Mouse (Mus musculus): ENCODE results near the gene Wdr78. TPM values are rescaled to one million over a fixed set of nuclear protein-coding genes. Genes with fewer than 3 reads are reported as not detected.

The Wdr78 gene
- polyA plus RNA-seq (2021; fragmentation: Nextera tagmentation): 2.3 and 3.6 TPM in 2 replicates
- long read RNA-seq, experiment 1, partial matches to known transcripts: 1 of 3 reads
- long read RNA-seq, experiment 1, other reads (novel, unspliced or antisense): 2 of 3 reads
- long read RNA-seq, experiment 2, full-length matches to known transcripts: 4 of 22 reads
- long read RNA-seq, experiment 2, partial matches to known transcripts: 4 of 22 reads
- long read RNA-seq, experiment 2, other reads (novel, unspliced or antisense): 14 of 22 reads

DNA sequence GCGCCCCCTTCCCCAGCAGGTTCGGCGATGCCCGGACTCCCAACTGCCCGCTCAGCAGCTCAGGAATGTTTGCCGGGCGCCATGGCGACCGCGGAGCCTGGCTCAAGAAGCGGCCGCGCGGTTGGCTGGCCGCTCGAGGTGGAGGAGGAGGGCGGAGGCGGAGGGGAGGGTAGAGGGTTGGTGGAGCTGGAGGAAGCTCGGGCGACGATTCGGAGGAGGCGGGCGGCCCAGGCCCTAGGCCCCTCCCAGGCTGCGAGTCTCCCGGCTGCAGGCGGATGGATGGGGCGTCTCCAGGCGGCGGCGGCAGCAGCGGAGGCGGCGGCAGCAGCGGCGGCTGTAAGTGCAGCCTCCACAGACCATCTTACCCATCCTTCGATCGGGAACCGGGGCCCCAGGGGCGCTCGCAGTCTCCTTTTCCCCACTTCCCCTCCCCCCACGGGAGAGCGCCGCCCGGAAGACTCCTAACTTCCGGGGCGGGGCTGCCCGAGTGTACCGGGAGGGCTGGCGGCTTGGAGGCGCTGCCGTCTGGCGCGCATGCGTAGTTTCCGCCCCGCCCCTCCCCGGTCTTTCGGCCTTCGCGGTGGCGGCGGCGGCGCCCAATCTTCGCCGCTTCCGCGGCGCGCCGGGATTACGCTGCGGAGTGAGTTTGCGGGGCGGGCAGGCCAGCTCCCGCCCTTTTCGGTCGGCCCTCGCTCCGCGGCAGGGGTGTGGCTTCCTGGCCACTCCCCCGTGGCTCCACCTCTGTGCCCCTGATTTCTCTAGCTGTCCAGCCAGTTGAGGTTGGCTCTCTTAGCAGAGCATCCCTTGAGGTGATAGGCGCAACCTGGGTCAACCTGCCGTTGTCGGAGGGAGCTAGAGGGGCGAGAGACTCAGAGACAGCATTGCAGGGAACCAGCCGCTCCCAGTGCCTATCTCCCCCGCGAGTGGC lies at the start of gene Wdr78, which contains the start of gene Mier1:
Gene Wdr78 (minus strand): TSS at position 372 of the 928 bp plus-strand sequence.
Gene Mier1 (plus strand): TSS at position 207 of the 928 bp plus-strand sequence.

DNA sequence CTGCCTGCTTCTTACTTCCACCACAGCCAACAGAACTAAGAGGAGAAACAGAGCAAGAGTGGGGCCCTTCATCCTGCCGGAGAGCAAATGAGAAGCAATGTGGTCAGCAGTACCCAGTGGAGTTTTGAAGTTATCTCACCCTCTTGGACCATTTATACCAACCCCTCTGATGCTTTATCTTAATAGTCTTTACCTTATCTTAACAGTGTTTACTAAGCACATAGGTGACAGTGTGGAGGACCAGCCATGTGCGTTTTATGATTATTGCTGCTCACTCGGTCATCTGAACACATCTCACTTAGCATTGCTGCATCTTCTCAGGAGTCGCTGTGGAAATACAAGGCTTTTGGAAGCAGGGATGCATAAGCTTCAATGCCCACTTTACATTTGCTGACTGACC lies 87.7 kb downstream of the Wdr78 start, which contains the start of gene Insl5:
Gene Insl5 (minus strand): TSS at position 222 of the 400 bp plus-strand sequence.

Other genes starting within 250 kb of the Wdr78 start
- gene Tctex1d1, start 135.9 kb downstream of the Wdr78 start, polyA plus RNA-seq (2021; fragmentation: Nextera tagmentation): 1.0 and 1.5 TPM in 2 replicates
- not detected in 2 replicates for gene Insl5, start 87.7 kb downstream of the Wdr78 start, polyA plus RNA-seq (2021; fragmentation: Nextera tagmentation)
- 22.1 and 28.4 TPM in 2 replicates for gene Mier1, start 165 bp downstream of the Wdr78 start, polyA plus RNA-seq (2021; fragmentation: Nextera tagmentation)
- gene Slc35d1, start 100.6 kb upstream of the Wdr78 start, polyA plus RNA-seq (2021; fragmentation: Nextera tagmentation): 3.0 and 4.8 TPM in 2 replicates
- gene 4921539E11Rik, start 176.3 kb upstream of the Wdr78 start, polyA plus RNA-seq (2021; fragmentation: Nextera tagmentation): not detected in 2 replicates
- gene Oma1, start 199.3 kb upstream of the Wdr78 start, polyA plus RNA-seq (2021; fragmentation: Nextera tagmentation): 11.2 and 12.1 TPM in 2 replicates